12 mouse cellular contexts compared by ENCODE assay signal in the genomic region with DNA sequence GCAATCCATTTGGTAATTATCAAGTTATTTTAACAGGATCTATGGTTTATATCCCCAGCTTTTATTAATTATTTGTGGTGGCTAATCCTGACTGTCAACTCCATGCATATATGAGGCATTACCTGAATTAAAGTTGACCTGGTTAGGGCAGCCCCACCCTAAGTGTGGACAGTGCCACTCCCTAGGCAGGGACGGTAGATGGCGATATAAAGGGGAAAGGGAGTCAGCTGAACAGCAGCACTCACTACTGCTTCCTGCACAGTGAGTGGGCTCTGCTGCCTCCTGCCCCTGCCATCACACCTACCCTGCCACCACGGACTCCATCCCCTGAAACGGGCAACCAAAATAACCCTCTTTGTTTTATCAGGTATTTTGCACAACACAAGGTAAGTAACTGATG. TPM values are rescaled to one million over a fixed set of nuclear protein-coding genes. Genes with fewer than 3 reads are reported as not detected.
DNase-seq lines count a peak whose midpoint lies in the region; ATAC-seq and TF ChIP-seq lines count a peak whose summit lies in the region.
"Had no signal": no experiment of that assay in that cellular context is flagged by ENCODE, and none has a peak within 500 bp of the region (broad histone marks: within the 10 kb centered on the region; RNA-seq: fewer than 3 reads in every experiment).

No protein-coding gene starts in this region.

- ATAC-seq in lung, embryonic 16.5 days (ENCODE audit: low read depth): 0 out of 2 replicates have a peak, but pooled peaks have one; percentile 47

- WGBS in heart, adult 2 months: 58% methylated on average over 4 of the region's 4 CpGs
- 42% methylated on average over 4 of the region's 4 CpGs for WGBS in heart, embryonic 10.5 days
- WGBS in lung, embryonic 16.5 days: 51% methylated on average over 4 of the region's 4 CpGs

- peak; percentile 54 for TF ChIP-seq CTCF in heart, adult 2 months (IDR thresholded peaks at IDR 0.05)
- TF ChIP-seq CTCF in testis, adult 2 months (IDR thresholded peaks at IDR 0.05; ENCODE audit: control insufficient read depth, insufficient read depth, insufficient replicate concordance, low read depth, low read length): peak; percentile 11; the same call in 1 of the 2 replicates

- no peak overlapping the region for H3K4me3 ChIP-seq in heart, adult 2 months
- H3K4me3 ChIP-seq in heart, embryonic 10.5 days: no peak overlapping the region
- H3K4me3 ChIP-seq in testis, adult 2 months (ENCODE audit: control insufficient read depth, low read depth, low read length): no peak overlapping the region
- H3K4me3 ChIP-seq in lung, embryonic 16.5 days (ENCODE audit: low read length): no peak overlapping the region
- H3K4me3 ChIP-seq: embryonic facial prominence, embryonic 13.5 days; limb, embryonic 12.5 days; myocyte had no signal

- H3K27ac ChIP-seq in heart, adult 2 months: no peak overlapping the region
- H3K27ac ChIP-seq in heart, embryonic 10.5 days: no peak overlapping the region
- no peak overlapping the region for H3K27ac ChIP-seq in testis, adult 2 months (ENCODE audit: control insufficient read depth, insufficient read depth, low read depth, low read length)
- no peak overlapping the region for H3K27ac ChIP-seq in lung, embryonic 16.5 days (ENCODE audit: low read length)
- H3K27ac ChIP-seq: embryonic facial prominence, embryonic 13.5 days; hindbrain, embryonic 14.5 days; limb, embryonic 12.5 days had no signal

- no peaks in the 10 kb centered on the region; the same call in 1 of the 2 replicates for H3K4me1 ChIP-seq in heart, adult 2 months (ENCODE audit: control insufficient read depth, insufficient read depth, low read length)
- no peaks in the 10 kb centered on the region for H3K4me1 ChIP-seq in heart, embryonic 10.5 days
- no peaks in the 10 kb centered on the region for H3K4me1 ChIP-seq in testis, adult 2 months (ENCODE audit: control insufficient read depth, insufficient read depth, low read length)
- H3K4me1 ChIP-seq in lung, embryonic 16.5 days (replicated peaks; ENCODE audit: control insufficient read depth, insufficient read depth, low read length): no peaks in the 10 kb centered on the region
- H3K4me1 ChIP-seq: embryonic facial prominence, embryonic 13.5 days; limb, embryonic 12.5 days had no signal

- no peak for TF ChIP-seq EP300 in heart, adult 2 months (IDR thresholded peaks at IDR 0.05; ENCODE audit: insufficient read depth, low read depth, low read length)

- DNase-seq in heart, adult 2 months: no peak
- DNase-seq in heart, embryonic 10.5 days (ENCODE audit: low spot score): no peak
- DNase-seq in testis, postnatal 14 days (ENCODE audit: low spot score): no peak
- peak; percentile 18 to 33 for DNase-seq in thymus, postnatal 36 days
- no peak for DNase-seq in frontal cortex, adult 2 months (ENCODE audit: extremely low spot score in 1 of 2, low spot score in 1 of 2)
- no peak for DNase-seq in adrenal gland, adult (ENCODE audit: inconsistent age in 2 of 2, low spot score in 1 of 2)

- H3K27me3 ChIP-seq in heart, adult 2 months (ENCODE audit: control insufficient read depth, insufficient read depth, low read length): no peaks in the 10 kb centered on the region
- no peaks in the 10 kb centered on the region for H3K27me3 ChIP-seq in heart, embryonic 10.5 days (ENCODE audit: insufficient read depth, poor library complexity, severe bottlenecking)
- H3K27me3 ChIP-seq in testis, adult 2 months (ENCODE audit: control insufficient read depth, insufficient read depth, low read length): no peaks in the 10 kb centered on the region
- no peaks in the 10 kb centered on the region for H3K27me3 ChIP-seq in lung, embryonic 16.5 days (ENCODE audit: control insufficient read depth, insufficient read depth, low read depth, low read length)
- H3K27me3 ChIP-seq: embryonic facial prominence, embryonic 13.5 days; limb, embryonic 12.5 days had no signal

- peaks cover 4% of the 10 kb centered on the region for H3K36me3 ChIP-seq in heart, adult 2 months (ENCODE audit: control insufficient read depth, insufficient read depth, low read length)
- peaks cover 28% of the 10 kb centered on the region for H3K36me3 ChIP-seq in heart, embryonic 10.5 days
- H3K36me3 ChIP-seq in testis, adult 2 months (ENCODE audit: control insufficient read depth, insufficient read depth, low read length): no peaks in the 10 kb centered on the region
- H3K36me3 ChIP-seq in lung, embryonic 16.5 days (ENCODE audit: control insufficient read depth, insufficient read depth, low read length): peaks cover 2% of the 10 kb centered on the region; the same call in 1 of the 2 replicates

- intact Hi-C loops in heart, adult 2 months (cut with DNase I): no loop called here

- H3K4me2 ChIP-seq in lung, embryonic 16.5 days (ENCODE audit: low read depth, low read length): no peak overlapping the region
- H3K4me2 ChIP-seq: embryonic facial prominence, embryonic 13.5 days; hindbrain, embryonic 14.5 days; limb, embryonic 12.5 days had no signal

- no peaks in the 10 kb centered on the region for H3K9me3 ChIP-seq in heart, embryonic 10.5 days
- no peaks in the 10 kb centered on the region for H3K9me3 ChIP-seq in lung, embryonic 16.5 days (ENCODE audit: control insufficient read depth, low read length)
- H3K9me3 ChIP-seq: embryonic facial prominence, embryonic 13.5 days; limb, embryonic 12.5 days had no signal

- no peak for TF ChIP-seq POLR2A in heart, adult 2 months (IDR thresholded peaks at IDR 0.05; ENCODE audit: insufficient read depth, low read depth, low read length)
- no peak for TF ChIP-seq POLR2A in testis, adult 2 months (IDR thresholded peaks at IDR 0.05; ENCODE audit: control insufficient read depth, low read depth, low read length)

- no peak overlapping the region for H3K9ac ChIP-seq in heart, adult 2 months (ENCODE audit: low read depth, low read length)
- no peak overlapping the region for H3K9ac ChIP-seq in lung, embryonic 16.5 days (ENCODE audit: low read length)
- H3K9ac ChIP-seq: embryonic facial prominence, embryonic 13.5 days; hindbrain, embryonic 14.5 days; limb, embryonic 12.5 days had no signal

- peaks cover 3% of the 10 kb centered on the region; the same call in 1 of the 2 replicates for H3K79me2 ChIP-seq in heart, adult 2 months (replicated peaks; ENCODE audit: control insufficient read depth, insufficient read depth, low read length)

RNA-seq across cellular contexts. Expression of a gene that starts 7.7 kb away (rescaled TPM):
- 10 to 100 TPM; 44.0 to 49.2 TPM for total RNA-seq in heart, adult 2 months (2021)
- 20.0 and 39.1 TPM in 2 replicates for polyA plus RNA-seq in heart, adult 2 months (2012; rRNA removed)
- 80.7 and 98.6 TPM in 2 replicates for polyA plus RNA-seq in heart, embryonic 10.5 days (2016; fragmentation: Nextera tagmentation; extraction: Ambion mirVana)
- 8.0 and 11.0 TPM in 2 replicates for polyA plus RNA-seq in testis, adult 2 months (2012; rRNA removed)
- polyA plus RNA-seq in lung, embryonic 16.5 days (2015; fragmentation: Nextera tagmentation; extraction: Ambion mirVana): 101 and 104 TPM in 2 replicates
- 56.2 and 59.9 TPM in 2 replicates for polyA plus RNA-seq in frontal cortex, adult 2 months (2012; rRNA removed)

RNA-seq across cellular contexts. Expression of a gene that starts 20.2 kb away (rescaled TPM):
- total RNA-seq in heart, adult 2 months (2021): 10 to 100 TPM; 13.8 to 14.5 TPM
- polyA plus RNA-seq in heart, adult 2 months (2012; rRNA removed): 6.1 and 11.8 TPM in 2 replicates
- 12.4 and 13.3 TPM in 2 replicates for polyA plus RNA-seq in heart, embryonic 10.5 days (2016; fragmentation: Nextera tagmentation; extraction: Ambion mirVana)
- polyA plus RNA-seq in testis, adult 2 months (2012; rRNA removed): 5.9 and 7.9 TPM in 2 replicates
- polyA plus RNA-seq in lung, embryonic 16.5 days (2015; fragmentation: Nextera tagmentation; extraction: Ambion mirVana): 21.2 and 26.5 TPM in 2 replicates
- polyA plus RNA-seq in frontal cortex, adult 2 months (2012; rRNA removed): 15.8 and 15.9 TPM in 2 replicates

Comparison
In these comparisons a context has a peak if more than half of its experiments do, and no peak if none do; other contexts are left out.
1. DNase-seq: peak in thymus, postnatal 36 days (2 of 2); none in heart, adult 2 months (0 of 2), heart, embryonic 10.5 days (single experiment), testis, postnatal 14 days (single experiment), frontal cortex, adult 2 months (0 of 2) and adrenal gland, adult (0 of 2).